Mouse (Mus musculus): Measurements from ENCODE around the gene Wfs1. TPM values are rescaled to one million over a fixed set of nuclear protein-coding genes. Genes with fewer than 3 reads are reported as not detected.
A peak's percentile ranks its signal among the peaks of the same experiment; 100 is the strongest.

Gene Wfs1
- polyA plus RNA-seq (2015; fragmentation: Nextera tagmentation; extraction: Ambion mirVana): 10.4 and 10.9 TPM in 2 replicates

GRCm38 (mm10) chr5:36988781-36989624, at the start of gene Wfs1:
TSS of gene Wfs1 (minus strand) at chr5:36989205.
- H3K4me2 ChIP-seq (replicated peaks): peak within 1 kb of the TSS; percentile 97
- H3K27ac ChIP-seq: no peak within 1 kb of the TSS
- H3K9ac ChIP-seq: peak within 1 kb of the TSS; percentile 85
- no peaks in the 10 kb centered on the region for H3K36me3 ChIP-seq
- H3K9me3 ChIP-seq: no peaks in the 10 kb centered on the region
- peaks cover 5% of the 10 kb centered on the region for H3K27me3 ChIP-seq
- peaks cover 11% of the 10 kb centered on the region; the same call in 1 of the 2 replicates for H3K4me1 ChIP-seq
- peak within 1 kb of the TSS; percentile 75 for H3K4me3 ChIP-seq
- ATAC-seq (ENCODE audit: low FRiP score, low read depth): peak; percentile 97
- WGBS: under 1% methylated on average over 56 of the region's 60 CpGs

DNA sequence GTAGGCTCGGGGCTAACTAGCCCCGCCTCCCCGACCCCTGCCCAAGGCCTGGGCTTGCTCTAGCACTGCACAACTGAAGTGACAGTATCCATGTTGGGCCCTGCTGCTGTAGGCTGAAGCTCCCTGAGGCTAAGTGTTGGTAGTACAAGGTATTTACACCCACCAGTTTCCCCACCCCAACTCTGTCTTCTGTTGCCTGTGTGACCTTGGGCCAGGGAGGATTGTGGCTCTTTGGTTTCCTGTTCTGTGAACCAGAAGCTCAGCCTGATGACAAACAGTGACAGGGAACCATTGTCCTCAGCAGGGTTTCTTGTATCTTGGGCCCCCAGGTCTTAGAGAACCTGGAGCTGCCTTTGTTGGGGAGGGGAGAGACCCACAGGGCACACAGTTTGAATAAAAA, 47.9 kb upstream of the Wfs1 start:
- 73% methylated on average over 3 of the region's 3 CpGs for WGBS
- H3K9ac ChIP-seq: no peak overlapping the region
- H3K4me1 ChIP-seq: no peaks in the 10 kb centered on the region
- no peaks in the 10 kb centered on the region for H3K36me3 ChIP-seq
- no peak for ATAC-seq (ENCODE audit: low FRiP score, low read depth)
- H3K27ac ChIP-seq: no peak overlapping the region
- no peaks in the 10 kb centered on the region for H3K9me3 ChIP-seq
- H3K4me2 ChIP-seq (replicated peaks): no peak overlapping the region
- no peak overlapping the region for H3K4me3 ChIP-seq
- H3K27me3 ChIP-seq: peaks cover 43% of the 10 kb centered on the region

DNA sequence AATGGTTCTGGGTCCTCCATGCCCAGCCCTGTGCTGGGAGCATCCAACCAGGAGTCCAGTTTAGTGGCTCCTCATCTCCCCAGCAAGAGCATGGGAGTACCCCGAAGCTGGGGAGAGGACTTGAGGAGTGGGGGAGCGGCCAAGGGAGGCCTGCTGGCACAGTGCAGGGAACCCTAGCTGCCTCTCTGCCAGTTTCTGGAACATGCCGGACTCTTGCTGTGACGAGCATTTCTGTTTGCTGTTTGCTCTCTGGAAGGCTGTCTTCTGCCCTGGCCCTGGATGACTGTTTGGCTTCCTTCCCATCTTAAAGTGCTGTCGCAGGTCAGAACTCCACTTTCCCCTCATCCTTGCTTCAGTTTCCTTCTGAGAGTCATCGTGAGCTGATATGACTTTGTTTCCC, 46.9 kb upstream of the Wfs1 start:
- Histone ChIP-seq H3K27me3 (peaks cover 43% of the 10 kb centered on the region), H3K4me2 (replicated peaks) (no peak overlapping the region), H3K27ac (no peak overlapping the region), H3K9me3 (no peaks in the 10 kb centered on the region), H3K9ac (no peak overlapping the region), H3K4me3 (no peak overlapping the region), H3K36me3 (no peaks in the 10 kb centered on the region), H3K4me1 (no peaks in the 10 kb centered on the region)
- ATAC-seq (ENCODE audit: low FRiP score, low read depth): no peak
- 85% methylated on average over 6 of the region's 6 CpGs for WGBS

- Histone ChIP-seq H3K9ac (no peak overlapping the region), H3K4me2 (replicated peaks) (no peak overlapping the region), H3K4me1 (no peaks in the 10 kb centered on the region), H3K4me3 (no peak overlapping the region), H3K27me3 (peaks cover 43% of the 10 kb centered on the region), H3K27ac (no peak overlapping the region), H3K9me3 (no peaks in the 10 kb centered on the region), H3K36me3 (no peaks in the 10 kb centered on the region)
- WGBS: 81% methylated on average over 6 of the region's 6 CpGs
- no peak for ATAC-seq (ENCODE audit: low FRiP score, low read depth)
Observed at GRCm38 (mm10) chr5:37035192-37035591, 46.2 kb upstream of the Wfs1 start.

GRCm38 (mm10) chr5:37030753-37031152, 41.7 kb upstream of the Wfs1 start:
- Histone ChIP-seq H3K36me3 (no peaks in the 10 kb centered on the region), H3K4me3 (no peak overlapping the region), H3K9ac (no peak overlapping the region), H3K27me3 (peaks cover 70% of the 10 kb centered on the region), H3K9me3 (no peaks in the 10 kb centered on the region), H3K4me2 (replicated peaks) (no peak overlapping the region), H3K27ac (no peak overlapping the region), H3K4me1 (peaks cover 15% of the 10 kb centered on the region)
- no peak for ATAC-seq (ENCODE audit: low FRiP score, low read depth)
- WGBS: 50% methylated on average over 9 of the region's 9 CpGs

- Histone ChIP-seq H3K36me3 (no peaks in the 10 kb centered on the region), H3K9me3 (no peaks in the 10 kb centered on the region), H3K4me3 (peak overlapping the region; percentile 60), H3K4me1 (peaks cover 15% of the 10 kb centered on the region), H3K9ac (no peak overlapping the region), H3K27ac (no peak overlapping the region), H3K27me3 (peaks cover 80% of the 10 kb centered on the region), H3K4me2 (replicated peaks) (peak overlapping the region; percentile 98)
- 0 out of 2 replicates have a peak, but pooled peaks have one; percentile 21 for ATAC-seq (ENCODE audit: low FRiP score, low read depth)
- WGBS: 0% methylated on average over 17 of the region's 17 CpGs
Observed at GRCm38 (mm10) chr5:37029326-37029905, 40.4 kb upstream of the Wfs1 start.

- Histone ChIP-seq H3K27ac (no peak overlapping the region), H3K4me3 (peak overlapping the region; percentile 60), H3K36me3 (no peaks in the 10 kb centered on the region), H3K4me1 (peaks cover 15% of the 10 kb centered on the region), H3K27me3 (peaks cover 87% of the 10 kb centered on the region), H3K9me3 (no peaks in the 10 kb centered on the region), H3K4me2 (replicated peaks) (peak overlapping the region; percentile 98), H3K9ac (peak overlapping the region; percentile 48)
- under 1% methylated on average over 68 of the region's 72 CpGs for WGBS
- peak; percentile 57 for ATAC-seq (ENCODE audit: low FRiP score, low read depth)
Observed at GRCm38 (mm10) chr5:37028486-37029311, 39.7 kb upstream of the Wfs1 start.

DNA sequence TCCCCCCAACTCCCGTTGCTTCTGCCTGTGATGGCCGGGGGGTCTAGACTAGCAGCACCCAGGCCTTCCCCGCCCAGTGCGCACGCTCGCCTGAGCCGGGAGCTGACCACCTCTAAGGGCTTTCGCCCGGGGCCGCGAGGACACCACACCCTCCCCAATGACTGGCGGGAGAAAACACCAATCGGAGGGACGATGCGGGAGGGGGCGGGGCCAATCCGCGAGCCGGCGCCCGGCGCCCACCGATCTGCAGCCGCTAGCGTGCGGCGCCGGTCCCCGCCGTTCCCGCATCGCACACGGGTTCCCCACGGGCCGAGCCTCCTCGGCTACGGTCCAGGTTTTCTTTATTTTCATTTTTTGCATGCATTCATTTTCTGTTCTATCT, 39.1 kb upstream of the Wfs1 start:
- Histone ChIP-seq H3K27ac (no peak overlapping the region), H3K36me3 (no peaks in the 10 kb centered on the region), H3K27me3 (peaks cover 92% of the 10 kb centered on the region), H3K4me3 (peak overlapping the region; percentile 60), H3K4me2 (replicated peaks) (peak overlapping the region; percentile 98), H3K9me3 (no peaks in the 10 kb centered on the region), H3K4me1 (peaks cover 15% of the 10 kb centered on the region), H3K9ac (peak overlapping the region; percentile 48)
- WGBS: 1% methylated on average over 37 of the region's 37 CpGs
- ATAC-seq (ENCODE audit: low FRiP score, low read depth): peak; percentile 85

DNA sequence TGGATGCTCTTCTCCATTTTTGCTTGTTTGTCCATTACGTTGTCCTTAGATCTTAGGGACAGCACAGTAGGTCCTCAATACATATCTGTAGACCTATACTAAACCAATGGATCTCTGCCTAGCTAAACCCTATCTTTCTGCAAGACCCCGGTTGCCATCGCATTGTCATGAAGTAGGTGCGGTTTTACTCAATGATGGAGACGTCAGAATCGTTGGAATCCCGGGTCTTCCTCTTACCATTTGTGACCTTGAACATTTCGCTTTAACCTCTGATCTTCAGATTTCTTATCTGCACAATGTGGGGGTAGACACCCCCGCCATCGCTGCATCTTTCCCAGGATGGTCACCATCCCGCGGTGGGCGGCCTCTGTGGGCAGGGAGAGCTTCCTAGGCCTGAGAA, 38.7 kb upstream of the Wfs1 start:
- Histone ChIP-seq H3K27me3 (peaks cover 89% of the 10 kb centered on the region), H3K4me1 (peaks cover 15% of the 10 kb centered on the region), H3K4me3 (peak overlapping the region; percentile 60), H3K27ac (no peak overlapping the region), H3K36me3 (no peaks in the 10 kb centered on the region), H3K9ac (no peak overlapping the region), H3K4me2 (replicated peaks) (peak overlapping the region; percentile 98), H3K9me3 (no peaks in the 10 kb centered on the region)
- no peak for ATAC-seq (ENCODE audit: low FRiP score, low read depth)
- WGBS: 14% methylated on average over 13 of the region's 13 CpGs

- no peaks in the 10 kb centered on the region for H3K4me1 ChIP-seq
- WGBS: 59% methylated on average over 3 of the region's 3 CpGs
- H3K36me3 ChIP-seq: no peaks in the 10 kb centered on the region
- no peak overlapping the region for H3K9ac ChIP-seq
- no peak overlapping the region for H3K4me3 ChIP-seq
- no peak overlapping the region for H3K4me2 ChIP-seq (replicated peaks)
- no peaks in the 10 kb centered on the region for H3K9me3 ChIP-seq
- H3K27ac ChIP-seq: no peak overlapping the region
- no peak for ATAC-seq (ENCODE audit: low FRiP score, low read depth)
- H3K27me3 ChIP-seq: peaks cover 10% of the 10 kb centered on the region
Observed at GRCm38 (mm10) chr5:37017222-37017621, 28.2 kb upstream of the Wfs1 start.

- no peaks in the 10 kb centered on the region for H3K4me1 ChIP-seq
- no peak overlapping the region for H3K4me2 ChIP-seq (replicated peaks)
- peaks cover 6% of the 10 kb centered on the region for H3K27me3 ChIP-seq
- no peak overlapping the region for H3K27ac ChIP-seq
- H3K9me3 ChIP-seq: no peaks in the 10 kb centered on the region
- H3K4me3 ChIP-seq: no peak overlapping the region
- 8% methylated on average over 27 of the region's 27 CpGs for WGBS
- no peaks in the 10 kb centered on the region for H3K36me3 ChIP-seq
- H3K9ac ChIP-seq: no peak overlapping the region
- ATAC-seq (ENCODE audit: low FRiP score, low read depth): no peak
Observed at GRCm38 (mm10) chr5:37015612-37016310, 26.8 kb upstream of the Wfs1 start.

All from limb, embryonic 13.5 days (tissue).